Mouse (Mus musculus) intestine, postnatal 0 days (tissue): ENCODE measurements around the gene Rbm28. TPM values are rescaled to one million over a fixed set of nuclear protein-coding genes. Genes with fewer than 3 reads are reported as not detected.

Experiments
- ATAC-seq: fragments of 200-750 bp; cut with Nextera tagmentation; 2 replicates; pipeline ENCODE4 v1.8.0; 2017; ENCODE audit warnings: mild to moderate bottlenecking, moderate TSS enrichment, moderate library complexity
- H3K27ac ChIP-seq: fragments of 300-500 bp; sonication (generic); 2 replicates; pipeline ENCODE4 v1.5.1; 2014; ENCODE audit warnings: mild to moderate bottlenecking, low read depth, low read length, moderate library complexity
- H3K27me3 ChIP-seq: fragments of 300-500 bp; sonication (generic); replicated peaks from 2 replicates; pipeline ENCODE4 v1.6.1; 2014; ENCODE audit warnings: low read length, mixed read lengths; ENCODE audit not compliant: control insufficient read depth, insufficient read depth
- H3K36me3 ChIP-seq: fragments of 300-500 bp; sonication (generic); 2 replicates; pipeline ENCODE4 v1.6.1; 2014; ENCODE audit warnings: mild to moderate bottlenecking, moderate library complexity; ENCODE audit not compliant: control insufficient read depth, insufficient read depth
- H3K4me1 ChIP-seq: fragments of 300-500 bp; sonication (generic); replicated peaks from 2 replicates; pipeline ENCODE4 v1.6.1; 2014; ENCODE audit warnings: antibody characterized with exemption, low read length, mixed read lengths; ENCODE audit not compliant: control insufficient read depth, insufficient read depth
- H3K4me2 ChIP-seq: fragments of 300-500 bp; sonication (generic); replicated peaks from 2 replicates; pipeline ENCODE4 v1.6.1; 2014; ENCODE audit warnings: low read depth, mild to moderate bottlenecking, moderate library complexity
- H3K4me3 ChIP-seq: fragments of 300-500 bp; sonication (generic); 2 replicates; pipeline ENCODE4 v1.5.1; 2014; ENCODE audit warnings: low read depth, low read length
- H3K9ac ChIP-seq: fragments of 300-500 bp; sonication (generic); 2 replicates; pipeline ENCODE4 v1.6.1; 2014; ENCODE audit warnings: mild to moderate bottlenecking, low read depth, low read length
- H3K9me3 ChIP-seq: fragments of 300-500 bp; sonication (generic); 2 replicates; pipeline ENCODE4 v1.6.1; 2016; ENCODE audit warnings: mixed run types; ENCODE audit not compliant: control insufficient read depth
- CTCF ChIP-seq: sonication (generic); IDR thresholded peaks from 2 replicates; pipeline ENCODE4 v1.5.1; 2016; ENCODE audit warnings: low read depth, mild to moderate bottlenecking, control low read depth, antibody characterized with exemption, moderate library complexity
- WGBS: fragments of 180-500 bp; shearing (Covaris S2); extraction: QIAGEN DNeasy Blood & Tissue Kit; methylation state at CpG from one replicate; pipeline ENCODE4 v1.1.7; 2014; 5-methylcytosine and 5-hydroxymethylcytosine counted together
- polyA plus RNA-seq: library from polyadenylated mRNA; unstranded; fragments of >200 nt; fragmentation: Nextera tagmentation; extraction: Ambion mirVana; gene quantifications from 2 replicates; pipeline ENCODE4 v1.2.1, GENCODE M21; 2015

Gene Rbm28
- polyA plus RNA-seq, 1 experiment from 2014 or later = 9.8 TPM

DNA sequence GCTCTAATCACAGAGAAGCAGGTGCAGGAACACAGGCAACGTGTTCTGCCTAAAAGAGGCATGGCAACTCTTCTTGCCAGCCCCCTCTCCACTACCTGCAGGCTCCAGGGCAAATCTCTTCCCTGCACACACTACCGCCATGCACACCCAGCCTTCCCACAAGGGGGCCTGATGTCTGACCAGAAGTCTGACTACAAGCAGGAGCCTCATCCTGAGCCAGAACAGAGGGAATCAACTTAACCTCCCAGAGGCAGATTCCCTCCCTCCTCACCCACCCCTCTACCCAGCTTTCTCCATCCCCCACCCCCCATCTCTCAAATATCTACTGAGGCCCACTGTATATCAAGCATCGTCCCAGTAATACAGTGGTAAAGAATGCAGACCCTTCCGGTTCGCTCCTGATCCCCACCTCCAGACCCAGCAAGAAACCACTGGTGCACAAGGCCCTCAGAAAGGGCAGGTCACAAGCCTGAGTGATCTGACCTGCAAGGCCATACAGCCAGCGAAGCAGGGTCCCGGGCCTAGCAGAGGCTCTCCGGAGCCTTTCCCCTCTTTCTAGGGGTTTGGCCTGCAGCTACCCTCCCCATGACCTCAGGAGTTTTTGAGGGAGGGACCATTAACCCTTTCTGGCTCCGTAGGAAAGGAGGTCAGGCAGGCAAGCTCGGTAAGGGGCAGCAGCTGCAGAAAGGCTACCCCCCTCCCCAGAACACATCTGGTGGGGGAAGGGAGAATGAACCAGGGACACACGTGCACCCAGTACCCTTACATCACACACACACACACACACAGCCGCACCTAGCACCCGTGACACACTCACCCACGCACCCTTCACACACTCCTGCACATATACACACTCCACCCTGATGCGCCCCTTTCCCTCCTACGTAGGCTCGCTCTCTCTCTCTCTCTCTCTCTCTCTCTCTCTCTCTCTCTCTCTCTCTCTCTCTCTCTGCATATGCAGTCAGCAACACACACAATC is 13.4 kb upstream of the Rbm28 start:
- H3K9ac ChIP-seq = no peak overlapping the region
- H3K4me2 ChIP-seq = peak overlapping the region; percentile 98
- H3K27me3 ChIP-seq = peaks cover 48% of the 10 kb centered on the region
- no peak overlapping the region for H3K27ac ChIP-seq
- WGBS = 47% methylated on average over 16 of the region's 17 CpGs
- no peaks in the 10 kb centered on the region for H3K9me3 ChIP-seq
- TF ChIP-seq CTCF = peak; percentile 25; the same call in 1 of the 2 replicates
- peak overlapping the region; percentile 52 for H3K4me3 ChIP-seq
- no peak for ATAC-seq
- no peaks in the 10 kb centered on the region for H3K36me3 ChIP-seq
- H3K4me1 ChIP-seq = no peaks in the 10 kb centered on the region

GRCm38 (mm10) chr6:29175113-29175512 is 10.3 kb upstream of the Rbm28 start:
- H3K4me2 ChIP-seq = no peak overlapping the region
- no peaks in the 10 kb centered on the region for H3K36me3 ChIP-seq
- peaks cover 12% of the 10 kb centered on the region for H3K4me1 ChIP-seq
- no peaks in the 10 kb centered on the region for H3K9me3 ChIP-seq
- no peak for TF ChIP-seq CTCF
- WGBS = 77% methylated on average over 3 of the region's 3 CpGs
- no peak overlapping the region for H3K4me3 ChIP-seq
- H3K9ac ChIP-seq = no peak overlapping the region
- ATAC-seq = no peak
- peaks cover 59% of the 10 kb centered on the region for H3K27me3 ChIP-seq
- H3K27ac ChIP-seq = no peak overlapping the region

GRCm38 (mm10) chr6:29174368-29174767 is 9.6 kb upstream of the Rbm28 start:
- H3K36me3 ChIP-seq = no peaks in the 10 kb centered on the region
- 23% methylated on average over 7 of the region's 7 CpGs for WGBS
- H3K4me2 ChIP-seq = no peak overlapping the region
- no peak overlapping the region for H3K27ac ChIP-seq
- peaks cover 62% of the 10 kb centered on the region for H3K27me3 ChIP-seq
- H3K9ac ChIP-seq = no peak overlapping the region
- H3K9me3 ChIP-seq = no peaks in the 10 kb centered on the region
- TF ChIP-seq CTCF = no peak
- no peak overlapping the region for H3K4me3 ChIP-seq
- peaks cover 14% of the 10 kb centered on the region for H3K4me1 ChIP-seq
- ATAC-seq = no peak

GRCm38 (mm10) chr6:29170952-29171388 is 6.2 kb upstream of the Rbm28 start:
- peaks cover 64% of the 10 kb centered on the region for H3K27me3 ChIP-seq
- ATAC-seq = peak; percentile 64
- WGBS = under 1% methylated on average over 38 of the region's 40 CpGs
- peak overlapping the region; percentile 99 for H3K4me2 ChIP-seq
- H3K4me1 ChIP-seq = peaks cover 14% of the 10 kb centered on the region
- no peaks in the 10 kb centered on the region for H3K9me3 ChIP-seq
- no peaks in the 10 kb centered on the region for H3K36me3 ChIP-seq
- peak; percentile 93 for TF ChIP-seq CTCF
- peak overlapping the region; percentile 19; the same call in 1 of the 2 replicates for H3K9ac ChIP-seq
- H3K4me3 ChIP-seq = peak overlapping the region; percentile 55
- no peak overlapping the region for H3K27ac ChIP-seq

DNA sequence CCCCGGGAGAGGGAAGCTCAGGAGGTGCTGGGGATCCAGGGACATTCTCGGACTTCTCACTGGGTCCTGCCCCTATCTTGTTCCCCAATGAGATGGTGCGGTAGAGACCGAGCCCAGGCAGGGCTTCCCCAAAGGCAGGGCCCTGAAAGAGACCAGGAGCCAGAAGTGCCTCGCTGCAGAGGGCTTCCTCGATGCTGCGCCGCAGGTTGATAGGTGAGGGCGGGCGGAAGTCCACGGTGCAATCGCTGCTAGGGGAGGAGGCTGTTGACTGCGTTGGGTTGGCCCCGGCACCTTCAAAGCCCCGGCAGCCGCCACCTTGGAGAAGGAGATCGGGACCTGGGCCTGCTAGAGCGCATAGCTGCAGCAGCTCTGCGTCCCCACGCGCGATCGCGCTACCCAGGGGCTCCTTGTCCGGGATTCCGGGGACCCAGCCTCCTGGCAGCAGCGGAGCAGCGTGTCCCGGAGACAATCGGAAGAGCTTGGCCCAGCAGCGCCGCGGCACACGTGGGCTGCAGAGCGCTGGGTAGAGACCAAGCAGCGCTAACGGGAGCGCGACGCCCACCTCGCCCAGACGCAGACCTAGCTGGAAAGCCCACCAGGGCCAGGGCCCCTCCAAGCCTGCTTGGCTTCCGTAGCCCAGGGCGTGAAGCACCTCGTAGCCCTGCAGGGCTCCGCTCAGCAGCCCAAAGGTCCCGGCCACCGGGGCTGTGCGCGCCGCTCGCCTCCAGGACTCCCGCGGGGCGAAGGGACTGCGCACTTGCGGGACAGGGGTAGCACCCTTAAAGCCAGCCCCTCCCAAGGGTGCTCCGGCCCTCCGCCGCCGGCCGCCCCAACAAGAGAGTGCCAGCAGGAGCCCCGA is 5.5 kb upstream of the Rbm28 start:
- H3K4me3 ChIP-seq = peak overlapping the region; percentile 55
- H3K9me3 ChIP-seq = no peaks in the 10 kb centered on the region
- H3K9ac ChIP-seq = peak overlapping the region; percentile 26; the same call in 1 of the 2 replicates
- TF ChIP-seq CTCF = no peak
- H3K27ac ChIP-seq = no peak overlapping the region
- peaks cover 14% of the 10 kb centered on the region for H3K4me1 ChIP-seq
- H3K4me2 ChIP-seq = peak overlapping the region; percentile 99
- peaks cover 63% of the 10 kb centered on the region for H3K27me3 ChIP-seq
- peak; percentile 70 for ATAC-seq
- no peaks in the 10 kb centered on the region for H3K36me3 ChIP-seq
- WGBS = under 1% methylated on average over 62 of the region's 63 CpGs

DNA sequence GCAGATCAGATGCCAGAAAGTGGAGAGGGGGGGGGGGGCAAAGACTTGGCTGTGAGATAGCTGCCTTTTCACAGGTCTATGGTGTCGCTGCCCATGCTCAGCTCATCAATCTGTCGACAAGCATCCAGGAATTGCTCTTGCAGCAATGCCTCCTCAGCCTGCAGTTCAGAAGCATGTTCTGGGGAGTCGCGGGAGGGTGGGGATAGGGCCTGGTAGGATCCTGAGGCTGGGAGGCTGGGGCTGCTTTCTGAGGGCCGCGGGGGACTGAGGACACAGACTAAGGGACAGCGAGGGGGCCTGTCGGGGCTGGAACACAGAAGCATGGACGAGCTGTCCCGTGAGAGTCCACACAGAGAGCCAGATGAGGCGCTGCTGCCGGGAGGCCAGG is 4.9 kb upstream of the Rbm28 start:
- 12% methylated on average over 12 of the region's 12 CpGs for WGBS
- Histone ChIP-seq H3K36me3 (no peaks in the 10 kb centered on the region), H3K4me3 (peak overlapping the region; percentile 55), H3K27me3 (peaks cover 63% of the 10 kb centered on the region), H3K4me2 (peak overlapping the region; percentile 99), H3K9ac (no peak overlapping the region), H3K9me3 (no peaks in the 10 kb centered on the region), H3K27ac (no peak overlapping the region), H3K4me1 (peaks cover 14% of the 10 kb centered on the region)
- 0 out of 2 replicates have a peak, but pooled peaks have one; percentile 10 for ATAC-seq
- no peak for TF ChIP-seq CTCF
